Mouse (Mus musculus) forebrain, embryonic 10.5 days (tissue): ENCODE data around the gene Gm9903. TPM values are rescaled to one million over a fixed set of nuclear protein-coding genes. Genes with fewer than 3 reads are reported as not detected.

Experiments used
- DNase-seq: peaks from one replicate; pipeline ENCODE4 v3.0.0-alpha.2; 2017; ENCODE audit warnings: low spot score; ENCODE audit errors: extremely low spot score
- H3K27ac ChIP-seq: fragments of 300-500 bp; sonication (generic); 2 replicates; pipeline ENCODE4 v1.5.1; 2016; ENCODE audit warnings: mild to moderate bottlenecking
- H3K27me3 ChIP-seq: fragments of 300-500 bp; sonication (generic); 2 replicates; pipeline ENCODE4 v1.6.1; 2016; ENCODE audit warnings: mild to moderate bottlenecking; ENCODE audit not compliant: poor library complexity, severe bottlenecking
- H3K36me3 ChIP-seq: fragments of 300-500 bp; sonication (generic); replicated peaks from 2 replicates; pipeline ENCODE4 v1.6.1; 2016; ENCODE audit warnings: mild to moderate bottlenecking, moderate library complexity
- H3K4me1 ChIP-seq: fragments of 300-500 bp; sonication (generic); 2 replicates; pipeline ENCODE4 v1.6.1; 2016
- H3K4me3 ChIP-seq: fragments of 300-500 bp; sonication (generic); 2 replicates; pipeline ENCODE4 v1.5.1; 2016; ENCODE audit warnings: mild to moderate bottlenecking, moderate library complexity
- H3K9me3 ChIP-seq: fragments of 300-500 bp; sonication (generic); 2 replicates; pipeline ENCODE4 v1.6.1; 2016; ENCODE audit warnings: mild to moderate bottlenecking, moderate library complexity
- WGBS: fragments of 180-500 bp; shearing (Covaris S2); methylation state at CpG from one replicate; pipeline ENCODE4 v1.1.7; 2016; 5-methylcytosine and 5-hydroxymethylcytosine counted together
- polyA plus RNA-seq: library from polyadenylated mRNA; unstranded; fragments of >200 nt; fragmentation: Nextera tagmentation; extraction: Ambion mirVana; gene quantifications from 2 replicates; pipeline ENCODE4 v1.2.1, GENCODE M21; 2016

Gm9903 gene
- polyA plus RNA-seq, 1 experiment from 2014 or later = 0.41 TPM

DNA sequence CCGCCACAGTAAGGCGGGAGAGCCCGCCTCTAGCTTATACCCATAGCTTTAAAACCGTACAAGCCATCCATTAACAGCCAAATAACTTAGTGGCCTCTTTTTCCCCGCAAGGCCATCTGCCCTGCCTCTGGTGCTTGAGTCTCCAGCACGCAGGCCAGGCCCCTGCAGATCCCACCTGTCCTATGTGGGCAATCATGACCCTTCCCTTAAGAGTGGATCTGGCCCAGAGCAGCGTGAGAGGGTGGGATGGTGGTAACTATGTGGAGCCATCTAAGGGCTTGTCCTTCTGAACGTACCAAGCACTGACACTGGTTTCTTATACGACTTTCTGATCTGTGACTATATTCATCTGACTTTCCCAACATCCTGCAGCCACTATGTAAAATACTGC is 23.1 kb downstream of the Gm9903 start:
- Histone ChIP-seq H3K27me3 (no peaks in the 10 kb centered on the region), H3K9me3 (no peaks in the 10 kb centered on the region), H3K36me3 (peaks cover 56% of the 10 kb centered on the region), H3K4me3 (peak overlapping the region; percentile 78), H3K27ac (peak overlapping the region; percentile 99), H3K4me1 (peaks cover 58% of the 10 kb centered on the region)
- DNase-seq = no peak
- WGBS = 5% methylated on average over 9 of the region's 9 CpGs

DNA sequence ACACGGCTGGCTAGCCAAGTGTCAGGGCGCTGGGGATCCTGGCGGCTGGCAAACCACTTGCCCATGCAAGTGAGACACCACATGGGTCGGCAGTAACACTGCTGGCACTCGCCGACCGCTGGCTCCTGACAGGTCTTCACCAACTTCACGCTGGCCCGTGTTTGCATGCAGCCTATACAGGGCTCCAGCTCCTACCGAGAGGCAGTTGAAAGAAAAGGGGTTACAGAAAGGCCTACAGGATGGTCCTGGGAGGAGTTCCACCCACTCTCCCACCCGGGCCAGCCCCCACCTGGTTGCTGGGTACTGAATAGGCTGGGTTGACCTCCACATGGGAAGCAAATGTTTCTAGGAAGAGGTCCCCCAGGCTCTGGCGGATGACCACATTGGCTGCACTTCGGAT is 24.7 kb downstream of the Gm9903 start:
- no peaks in the 10 kb centered on the region for H3K9me3 ChIP-seq
- H3K36me3 ChIP-seq = peaks cover 42% of the 10 kb centered on the region
- H3K4me1 ChIP-seq = peaks cover 63% of the 10 kb centered on the region
- H3K27me3 ChIP-seq = no peaks in the 10 kb centered on the region
- WGBS = 96% methylated on average over 13 of the region's 13 CpGs
- H3K27ac ChIP-seq = no peak overlapping the region
- no peak for DNase-seq
- no peak overlapping the region for H3K4me3 ChIP-seq

DNA sequence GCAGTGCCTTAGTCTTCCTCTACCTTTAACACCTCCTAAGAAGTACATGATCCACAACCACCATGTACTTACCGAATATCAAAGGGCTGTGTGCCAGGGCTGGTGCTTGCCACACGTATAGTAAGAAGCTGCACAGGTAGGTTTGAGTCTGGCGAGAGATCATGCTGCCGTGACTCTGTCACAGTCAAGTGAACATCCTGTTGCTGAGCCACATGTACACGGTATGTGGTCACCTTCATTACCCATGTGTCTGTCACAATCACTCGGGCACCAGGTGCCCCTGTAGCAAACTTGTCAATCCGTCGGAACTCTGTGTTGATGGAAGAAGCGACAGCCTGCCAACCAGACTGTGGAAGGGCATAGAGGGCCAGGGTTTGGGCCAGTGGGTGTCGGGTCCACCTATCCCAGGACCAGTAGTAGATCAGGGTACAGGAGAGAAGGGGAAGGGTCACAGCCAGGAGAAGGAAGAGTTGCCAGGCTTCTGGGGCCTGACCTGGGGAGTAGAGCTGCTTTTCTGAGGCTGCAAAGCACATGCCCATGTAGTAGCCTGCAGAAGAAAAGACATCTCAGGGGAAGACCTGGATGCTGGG is 25.6 kb downstream of the Gm9903 start:
- DNase-seq = no peak
- 0 out of 2 replicates have a peak overlapping the region, but pooled peaks have one; percentile 8 for H3K27ac ChIP-seq
- H3K36me3 ChIP-seq = peaks cover 37% of the 10 kb centered on the region
- no peaks in the 10 kb centered on the region for H3K27me3 ChIP-seq
- H3K9me3 ChIP-seq = no peaks in the 10 kb centered on the region
- 93% methylated on average over 10 of the region's 10 CpGs for WGBS
- H3K4me1 ChIP-seq = peaks cover 63% of the 10 kb centered on the region
- H3K4me3 ChIP-seq = peak overlapping the region; percentile 96; the same call in 1 of the 2 replicates

DNA sequence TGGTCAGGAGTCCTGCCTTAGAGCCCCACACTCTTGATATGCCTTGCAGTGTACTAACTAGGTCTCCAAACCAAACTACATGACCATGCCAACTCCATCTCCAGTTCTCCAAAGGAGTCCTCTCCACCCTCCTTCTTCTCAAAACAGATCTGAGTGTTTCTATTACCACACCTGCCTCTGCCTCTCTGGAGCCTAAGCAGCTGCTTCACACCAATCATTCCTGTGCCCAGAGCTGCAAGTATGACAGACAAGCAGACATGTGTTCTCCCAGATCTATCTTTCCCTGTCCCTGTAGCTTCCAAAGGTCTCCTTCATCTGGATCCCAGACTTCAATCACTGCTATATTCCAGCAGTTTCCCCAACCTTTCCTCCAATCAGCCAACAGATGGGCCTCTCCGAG is 27.0 kb downstream of the Gm9903 start:
- H3K27ac ChIP-seq = peak overlapping the region; percentile 93
- DNase-seq = no peak
- 45% methylated on average over 1 of the region's 1 CpGs for WGBS
- peaks cover 46% of the 10 kb centered on the region for H3K36me3 ChIP-seq
- peak overlapping the region; percentile 96 for H3K4me3 ChIP-seq
- H3K27me3 ChIP-seq = no peaks in the 10 kb centered on the region
- H3K9me3 ChIP-seq = no peaks in the 10 kb centered on the region
- H3K4me1 ChIP-seq = peaks cover 58% of the 10 kb centered on the region

DNA sequence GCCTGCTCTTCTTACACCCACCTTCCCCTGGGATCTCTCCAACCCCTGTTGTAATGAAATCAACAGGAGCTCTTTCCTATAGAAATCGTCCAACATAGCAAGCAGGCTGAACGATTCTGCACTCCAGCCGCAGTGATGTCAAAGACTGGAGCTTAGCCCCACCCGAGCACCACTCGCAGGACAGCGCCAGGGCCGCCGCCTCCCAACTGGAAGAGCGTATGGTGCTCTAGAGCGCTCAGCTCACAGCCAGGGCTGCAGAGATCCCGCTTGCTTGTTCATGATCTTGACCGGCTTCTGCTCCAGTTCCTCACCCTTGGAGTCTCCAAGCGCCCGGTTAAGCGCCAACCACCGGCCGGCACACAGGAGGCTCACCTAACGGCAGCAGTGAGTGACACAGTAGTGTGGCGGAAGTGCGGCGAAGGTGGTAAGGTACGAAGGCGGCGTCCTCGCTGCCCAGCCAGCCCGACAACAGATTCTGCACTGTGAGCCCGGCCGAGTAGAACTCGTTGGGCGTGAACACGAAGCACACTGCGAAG is 27.6 kb downstream of the Gm9903 start:
- Histone ChIP-seq H3K36me3 (peaks cover 52% of the 10 kb centered on the region), H3K9me3 (no peaks in the 10 kb centered on the region), H3K27me3 (no peaks in the 10 kb centered on the region), H3K27ac (peak overlapping the region; percentile 93), H3K4me3 (peak overlapping the region; percentile 96), H3K4me1 (peaks cover 58% of the 10 kb centered on the region)
- WGBS = under 1% methylated on average over 32 of the region's 32 CpGs
- no peak for DNase-seq

DNA sequence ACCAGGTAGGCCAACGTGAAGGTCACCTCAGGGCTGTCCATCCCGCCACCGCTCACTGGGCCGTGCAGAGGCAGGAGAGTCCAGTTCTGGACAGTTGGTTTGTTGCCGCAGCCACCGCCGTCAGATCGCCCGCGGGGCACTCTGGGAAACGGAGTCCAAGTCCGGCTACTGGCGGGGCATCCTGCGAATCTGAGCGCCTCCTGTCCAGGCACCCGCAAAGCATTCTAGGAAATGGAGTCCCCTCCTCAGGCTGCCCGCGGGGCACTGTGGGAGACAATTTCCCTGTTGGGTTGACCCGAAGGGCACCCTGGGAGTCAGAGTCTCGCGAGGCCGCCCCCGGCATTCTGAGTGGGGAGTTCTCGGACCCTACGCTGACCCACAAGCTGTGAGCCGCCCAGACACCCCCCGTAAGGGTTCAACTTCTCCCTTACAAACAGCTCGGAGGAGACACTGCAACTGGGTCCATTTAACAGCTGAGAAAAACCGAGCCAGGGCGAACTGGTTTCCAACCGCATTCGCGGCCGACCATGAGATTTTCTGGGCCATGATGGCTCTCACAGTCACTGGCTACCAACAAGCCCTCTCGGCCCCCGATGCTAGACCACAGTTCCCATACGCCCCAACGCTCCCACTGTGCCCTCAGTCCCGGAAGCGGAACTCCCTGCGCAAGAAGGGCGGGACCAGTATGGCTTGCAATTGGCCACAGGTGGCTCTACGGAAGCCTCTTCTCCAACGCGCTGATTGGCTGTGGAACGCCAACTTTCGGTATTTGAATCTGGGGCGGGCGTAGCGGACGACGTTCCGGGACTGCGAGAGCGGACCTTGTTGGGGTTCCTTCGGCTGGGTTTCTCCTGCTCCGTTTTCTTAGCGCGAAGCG is 28.3 kb downstream of the Gm9903 start, which contains the start of the genes Tacc3 and Tmem129:
TSS of gene Tacc3 (plus strand) at position 342 of the 877 bp plus-strand sequence.
TSS of gene Tmem129 (minus strand) at position 630 of the 877 bp plus-strand sequence.
- H3K36me3 ChIP-seq = peaks cover 59% of the 10 kb centered on the region
- DNase-seq = peak; percentile 98
- WGBS = under 1% methylated on average over 60 of the region's 60 CpGs

DNA sequence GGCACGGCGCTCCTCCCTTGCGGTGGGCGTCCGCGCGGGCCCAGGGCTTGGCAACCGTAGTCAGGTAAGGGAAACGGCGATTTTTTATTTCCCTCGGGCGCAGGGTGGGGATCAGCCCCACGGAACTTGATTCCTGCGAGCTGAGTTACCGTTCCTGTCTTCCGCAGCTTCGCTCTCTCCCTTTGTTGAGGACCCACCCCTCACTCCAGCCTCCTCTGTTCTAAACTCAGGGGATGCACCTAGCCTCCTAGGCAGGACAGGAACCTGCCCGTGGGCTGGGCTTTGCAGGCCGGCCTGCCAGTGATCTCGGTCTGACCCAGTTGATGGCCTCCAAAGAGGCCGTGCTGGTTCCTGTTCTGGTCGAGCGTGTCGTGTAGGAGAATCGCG is 28.9 kb downstream of the Gm9903 start:
- H3K4me1 ChIP-seq = peaks cover 45% of the 10 kb centered on the region
- peak overlapping the region; percentile 93 for H3K27ac ChIP-seq
- H3K36me3 ChIP-seq = peaks cover 58% of the 10 kb centered on the region
- DNase-seq = no peak
- peak overlapping the region; percentile 96 for H3K4me3 ChIP-seq
- H3K27me3 ChIP-seq = no peaks in the 10 kb centered on the region
- H3K9me3 ChIP-seq = no peaks in the 10 kb centered on the region
- WGBS = under 1% methylated on average over 26 of the region's 26 CpGs

More for the DNA sequence above, 28.3 kb downstream of the Gm9903 start, which contains the start of the genes Tacc3 and Tmem129:
- peak within 1 kb of the TSS; percentile 96 for H3K4me3 ChIP-seq
- no peaks in the 10 kb centered on the region for H3K9me3 ChIP-seq
- peak within 1 kb of the TSS; percentile 93 for H3K27ac ChIP-seq
- H3K4me1 ChIP-seq = peaks cover 52% of the 10 kb centered on the region
- H3K27me3 ChIP-seq = no peaks in the 10 kb centered on the region

DNA sequence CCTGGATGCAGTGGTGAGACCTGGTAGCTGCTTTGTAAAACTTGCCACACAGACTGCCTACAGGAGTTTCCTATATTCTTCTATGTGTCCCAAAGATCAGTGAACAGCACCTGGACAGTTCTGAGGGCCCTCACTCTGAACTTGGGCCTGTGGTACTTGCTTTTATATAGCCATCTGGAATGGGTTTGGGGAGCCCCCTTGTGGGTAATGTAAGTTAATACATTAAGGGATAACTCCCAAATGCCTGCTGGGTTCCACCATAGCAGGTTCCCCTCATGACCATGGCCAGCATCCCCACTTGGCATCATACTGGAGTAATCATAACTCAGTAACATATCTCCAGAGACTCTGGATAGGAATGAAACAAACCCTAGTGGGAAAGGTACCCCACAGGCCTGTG is 38.5 kb downstream of the Gm9903 start:
- Histone ChIP-seq H3K27ac (no peak overlapping the region), H3K9me3 (no peaks in the 10 kb centered on the region), H3K36me3 (peaks cover 97% of the 10 kb centered on the region), H3K4me1 (peaks cover 8% of the 10 kb centered on the region), H3K4me3 (no peak overlapping the region), H3K27me3 (no peaks in the 10 kb centered on the region)
- no peak for DNase-seq

DNA sequence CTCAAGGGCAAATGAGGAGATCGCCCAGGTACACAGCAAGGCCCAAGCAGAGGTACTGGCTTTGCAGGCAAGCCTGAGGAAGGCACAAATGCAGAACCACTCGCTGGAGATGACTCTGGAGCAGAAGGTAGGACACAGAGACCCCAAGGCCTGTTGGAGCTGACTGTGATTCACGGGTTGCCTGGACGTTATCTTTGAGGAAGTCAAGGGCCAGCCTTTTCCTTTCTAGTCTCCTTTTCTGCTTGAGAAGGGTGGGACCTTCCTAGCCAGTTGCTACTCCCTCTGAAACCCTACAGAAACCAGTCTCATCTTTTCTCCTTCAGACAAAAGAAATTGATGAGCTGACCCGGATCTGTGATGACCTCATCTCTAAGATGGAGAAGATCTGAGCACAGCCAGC is 41.9 kb downstream of the Gm9903 start:
- Histone ChIP-seq H3K4me1 (peaks cover 22% of the 10 kb centered on the region), H3K9me3 (no peaks in the 10 kb centered on the region), H3K27me3 (no peaks in the 10 kb centered on the region), H3K27ac (no peak overlapping the region), H3K4me3 (no peak overlapping the region), H3K36me3 (peaks cover 71% of the 10 kb centered on the region)
- no peak for DNase-seq
- WGBS = 89% methylated on average over 5 of the region's 5 CpGs

DNA sequence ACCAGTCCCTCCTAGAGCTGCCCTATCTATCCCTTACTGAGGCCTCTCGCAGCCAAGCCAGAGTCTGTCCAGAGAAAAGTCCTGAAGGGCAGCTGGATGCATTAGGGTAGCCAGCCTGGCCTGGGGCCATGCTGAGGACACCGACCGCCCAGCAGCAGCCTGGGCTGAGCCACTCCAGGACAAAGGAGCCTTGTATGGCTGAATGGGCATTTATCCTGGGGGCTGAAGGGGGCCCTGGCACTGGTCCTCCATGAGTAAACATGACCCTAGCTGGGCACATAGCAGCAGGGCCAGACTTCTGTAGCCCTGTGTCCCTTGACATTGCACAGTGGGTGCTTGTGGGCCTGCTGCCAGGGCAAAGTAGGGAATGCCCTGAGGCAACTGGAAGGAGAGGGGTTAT is 44.7 kb downstream of the Gm9903 start:
- H3K36me3 ChIP-seq = peaks cover 44% of the 10 kb centered on the region
- H3K27ac ChIP-seq = peak overlapping the region; percentile 45
- no peaks in the 10 kb centered on the region for H3K9me3 ChIP-seq
- no peaks in the 10 kb centered on the region for H3K27me3 ChIP-seq
- peak; percentile 33 for DNase-seq
- peaks cover 22% of the 10 kb centered on the region for H3K4me1 ChIP-seq
- WGBS = 68% methylated on average over 3 of the region's 3 CpGs
- H3K4me3 ChIP-seq = no peak overlapping the region

DNA sequence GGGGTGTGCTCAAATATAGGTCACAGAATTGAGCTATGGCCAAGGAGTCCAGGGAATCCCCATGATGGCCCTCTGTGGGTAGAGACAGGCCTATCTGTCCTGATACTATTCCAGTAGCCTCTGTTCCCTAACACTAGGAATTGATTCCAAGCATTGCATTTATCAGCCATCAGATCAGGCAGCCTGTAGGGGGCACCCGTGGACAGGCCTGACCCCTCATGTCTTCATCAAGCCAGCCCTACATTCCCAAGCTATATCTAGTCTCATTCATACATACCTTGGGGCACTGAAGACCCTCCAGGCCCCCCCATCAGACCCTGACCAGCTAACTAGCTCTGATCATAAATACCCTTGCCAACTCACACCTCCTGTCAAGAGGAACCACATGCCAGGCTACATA is 46.2 kb downstream of the Gm9903 start:
- H3K36me3 ChIP-seq = peaks cover 28% of the 10 kb centered on the region
- peak; percentile 71 for DNase-seq
- peaks cover 22% of the 10 kb centered on the region for H3K4me1 ChIP-seq
- no peaks in the 10 kb centered on the region for H3K9me3 ChIP-seq
- 4% methylated on average over 1 of the region's 1 CpGs for WGBS
- H3K27me3 ChIP-seq = no peaks in the 10 kb centered on the region
- H3K4me3 ChIP-seq = no peak overlapping the region
- no peak overlapping the region for H3K27ac ChIP-seq

DNA sequence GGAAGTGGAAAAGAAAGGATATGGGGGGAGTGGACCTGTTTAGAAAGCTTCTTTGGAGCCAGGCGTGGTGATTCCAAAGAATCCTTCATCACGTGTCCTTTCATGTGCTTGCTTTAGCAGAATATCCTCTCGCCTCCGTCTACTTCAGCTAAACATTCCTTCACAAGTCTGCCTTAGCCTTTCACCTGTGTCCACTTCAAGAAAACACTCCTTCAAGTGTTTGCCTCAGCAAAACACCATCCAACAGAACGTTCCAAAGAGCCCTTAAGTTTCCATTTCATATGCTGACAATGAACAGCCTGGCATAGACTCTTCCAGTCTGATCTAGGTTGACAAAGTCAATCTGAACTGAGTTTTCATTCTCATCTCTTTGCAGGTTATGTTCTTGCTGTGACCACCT is 48.5 kb downstream of the Gm9903 start:
- WGBS = 87% methylated on average over 5 of the region's 5 CpGs
- no peak overlapping the region for H3K27ac ChIP-seq
- H3K4me1 ChIP-seq = peaks cover 21% of the 10 kb centered on the region
- H3K27me3 ChIP-seq = peaks cover 9% of the 10 kb centered on the region
- no peak for DNase-seq
- peaks cover 6% of the 10 kb centered on the region for H3K36me3 ChIP-seq
- H3K4me3 ChIP-seq = no peak overlapping the region
- H3K9me3 ChIP-seq = no peaks in the 10 kb centered on the region

DNA sequence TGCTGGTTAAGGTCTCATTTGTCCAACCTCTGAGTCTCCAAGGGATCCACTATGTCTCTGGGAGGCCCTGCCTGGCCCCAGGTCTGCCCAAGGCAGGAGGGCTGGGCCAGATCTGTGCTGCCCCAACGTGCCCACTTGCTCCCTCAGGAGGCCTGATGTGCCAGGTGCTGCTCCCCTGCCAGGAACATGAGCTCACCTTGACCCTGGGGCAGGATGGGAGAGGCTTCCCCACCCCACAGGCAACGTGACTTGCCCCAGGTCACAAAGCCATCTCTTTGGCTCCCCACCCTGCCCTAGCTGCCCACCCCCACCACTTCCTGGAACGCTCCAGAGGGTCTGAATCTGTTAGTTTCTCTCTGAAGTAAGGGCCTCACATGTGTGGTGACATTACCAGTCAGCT is 51.3 kb downstream of the Gm9903 start:
- no peaks in the 10 kb centered on the region for H3K9me3 ChIP-seq
- H3K36me3 ChIP-seq = no peaks in the 10 kb centered on the region
- peaks cover 25% of the 10 kb centered on the region for H3K27me3 ChIP-seq
- H3K4me3 ChIP-seq = no peak overlapping the region
- 58% methylated on average over 3 of the region's 3 CpGs for WGBS
- no peak for DNase-seq
- H3K27ac ChIP-seq = 0 out of 2 replicates have a peak overlapping the region, but pooled peaks have one; percentile 6
- H3K4me1 ChIP-seq = peaks cover 23% of the 10 kb centered on the region
